Comparison of ENCODE assay signal across 8 mouse cellular contexts in the genomic region with DNA sequence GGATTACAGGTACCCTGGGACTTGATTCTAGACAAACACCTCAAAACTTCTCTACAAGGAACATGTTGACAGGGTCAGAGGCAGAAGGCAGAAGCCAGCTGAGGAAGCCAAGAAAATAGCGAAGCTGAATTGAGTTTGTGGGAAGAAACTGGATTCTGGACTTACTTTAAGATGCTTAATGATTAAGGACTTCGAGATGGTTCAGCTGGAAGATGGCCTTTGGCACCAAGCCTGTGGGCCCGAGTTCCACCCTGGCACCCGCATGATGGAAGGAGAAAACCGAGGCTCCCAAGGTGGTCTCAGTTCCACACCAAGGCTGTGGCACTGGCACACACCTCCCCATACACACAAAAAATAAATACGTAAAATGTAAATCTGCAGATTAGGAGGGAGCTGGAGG. TPM values are rescaled to one million over a fixed set of nuclear protein-coding genes. Genes with fewer than 3 reads are reported as not detected.
A peak's percentile ranks its signal among the peaks of the same experiment; 100 is the strongest.
DNase-seq lines count a peak whose midpoint lies in the region; ATAC-seq and TF ChIP-seq lines count a peak whose summit lies in the region.

No protein-coding gene starts in this region.

- peak overlapping the region; percentile 45; the same call in 1 of the 2 replicates for H3K4me2 ChIP-seq in midbrain, embryonic 11.5 days
- no peak overlapping the region for H3K4me2 ChIP-seq in midbrain, postnatal 0 days (ENCODE audit: low read depth, low read length, poor library complexity, severe bottlenecking)
- H3K4me2 ChIP-seq in heart, embryonic 14.5 days (ENCODE audit: low read length), result peak overlapping the region; percentile 68
- H3K4me2 ChIP-seq in stomach, embryonic 14.5 days (replicated peaks; ENCODE audit: low read depth, low read length), result peak overlapping the region; percentile 59

- TF ChIP-seq CTCF in midbrain, postnatal 0 days (IDR thresholded peaks at IDR 0.05), result no peak

- H3K4me3 ChIP-seq in midbrain, embryonic 11.5 days (ENCODE audit: low read depth, low read length), result 0 out of 2 replicates have a peak overlapping the region, but pooled peaks have one; percentile 4
- H3K4me3 ChIP-seq in midbrain, postnatal 0 days (ENCODE audit: low read depth, low read length), result no peak overlapping the region
- H3K4me3 ChIP-seq in heart, embryonic 14.5 days (ENCODE audit: control insufficient read depth in 1 of 2, insufficient read depth in 1 of 2, low read depth in 1 of 2, low read length in 2 of 2), result peak overlapping the region; percentile 1 to 23; a peak in 2 of 4 replicates
- H3K4me3 ChIP-seq in stomach, embryonic 14.5 days (ENCODE audit: low read depth, low read length), result no peak overlapping the region

- 39% methylated on average over 6 of the region's 6 CpGs for WGBS in midbrain, embryonic 11.5 days
- WGBS in midbrain, postnatal 0 days, result 54% methylated on average over 6 of the region's 6 CpGs
- 28% methylated on average over 6 of the region's 6 CpGs for WGBS in heart, embryonic 14.5 days
- WGBS in stomach, embryonic 14.5 days, result 19% methylated on average over 6 of the region's 6 CpGs

- peaks cover 7% of the 10 kb centered on the region for H3K9me3 ChIP-seq in midbrain, embryonic 11.5 days (ENCODE audit: control insufficient read depth, low read length)
- no peaks in the 10 kb centered on the region for H3K9me3 ChIP-seq in midbrain, postnatal 0 days (ENCODE audit: low read length)
- peaks cover 11% of the 10 kb centered on the region for H3K9me3 ChIP-seq in heart, embryonic 14.5 days (ENCODE audit: control insufficient read depth, low read length)
- peaks cover 7% of the 10 kb centered on the region for H3K9me3 ChIP-seq in stomach, embryonic 14.5 days (ENCODE audit: control insufficient read depth, low read depth, low read length)

- peaks cover 7% of the 10 kb centered on the region; the same call in 1 of the 2 replicates for H3K36me3 ChIP-seq in midbrain, embryonic 11.5 days (ENCODE audit: control insufficient read depth, insufficient read depth, low read length)
- H3K36me3 ChIP-seq in midbrain, postnatal 0 days (ENCODE audit: insufficient read depth, low read length), result peaks cover 13% of the 10 kb centered on the region
- H3K36me3 ChIP-seq in heart, embryonic 14.5 days (ENCODE audit: control insufficient read depth, insufficient read depth, low read length), result peaks cover 34% of the 10 kb centered on the region
- H3K36me3 ChIP-seq in stomach, embryonic 14.5 days (ENCODE audit: control insufficient read depth, insufficient read depth, low read length), result peaks cover 21% of the 10 kb centered on the region

- H3K4me1 ChIP-seq in midbrain, embryonic 11.5 days (ENCODE audit: control insufficient read depth, insufficient read depth, low read length), result peaks cover 21% of the 10 kb centered on the region
- H3K4me1 ChIP-seq in midbrain, postnatal 0 days (ENCODE audit: insufficient read depth, low read length), result no peaks in the 10 kb centered on the region
- peaks cover 21 to 27% of the 10 kb centered on the region in 2 experiments for H3K4me1 ChIP-seq in heart, embryonic 14.5 days (ENCODE audit: control insufficient read depth in 2 of 2, insufficient read depth in 2 of 2, low read length in 2 of 2)
- peaks cover 20% of the 10 kb centered on the region; the same call in 1 of the 2 replicates for H3K4me1 ChIP-seq in stomach, embryonic 14.5 days (ENCODE audit: control insufficient read depth, insufficient read depth, low read length)

- DNase-seq in midbrain, embryonic 11.5 days (ENCODE audit: low spot score, missing footprints), result no peak
- DNase-seq in midbrain, postnatal 0 days (ENCODE audit: low spot score), result no peak
- peak; percentile 67 to 76 for DNase-seq in kidney, postnatal 4 days
- DNase-seq in spleen, postnatal 10 days (ENCODE audit: low spot score in 2 of 2), result no peak

- ATAC-seq in midbrain, embryonic 11.5 days (ENCODE audit: low FRiP score), result no peak
- ATAC-seq in midbrain, postnatal 0 days (ENCODE audit: low FRiP score), result no peak
- no peak for ATAC-seq in heart, embryonic 14.5 days (ENCODE audit: insufficient number of reproducible peaks, insufficient read depth, low FRiP score, low read depth)
- no peak for ATAC-seq in stomach, embryonic 14.5 days (ENCODE audit: insufficient number of reproducible peaks, insufficient read depth, low FRiP score, low read depth)
- no peak for ATAC-seq in erythroid progenitor cell, adult 5-6 weeks (replicated peaks; ENCODE audit: low FRiP score, poor library complexity, severe bottlenecking)
- ATAC-seq in inflammation-experienced regulatory T-cells, adult 6 months, result no peak

- H3K27me3 ChIP-seq in midbrain, embryonic 11.5 days (ENCODE audit: control insufficient read depth, insufficient read depth, low read length), result peaks cover 50% of the 10 kb centered on the region
- H3K27me3 ChIP-seq in midbrain, postnatal 0 days (ENCODE audit: insufficient read depth, low read length), result 0 out of 2 replicates have a peak, but pooled peaks cover 8% of the 10 kb centered on the region
- peaks cover 18% of the 10 kb centered on the region for H3K27me3 ChIP-seq in heart, embryonic 14.5 days (ENCODE audit: control insufficient read depth, insufficient read depth, low read length)
- H3K27me3 ChIP-seq in stomach, embryonic 14.5 days (ENCODE audit: control insufficient read depth, insufficient read depth, low read length), result no peaks in the 10 kb centered on the region

- peak overlapping the region; percentile 27 for H3K9ac ChIP-seq in midbrain, embryonic 11.5 days (ENCODE audit: low read length)
- no peak overlapping the region for H3K9ac ChIP-seq in midbrain, postnatal 0 days (replicated peaks; ENCODE audit: low read length, poor library complexity, severe bottlenecking)
- peak overlapping the region; percentile 64 for H3K9ac ChIP-seq in heart, embryonic 14.5 days (ENCODE audit: low read length)
- no peak overlapping the region for H3K9ac ChIP-seq in stomach, embryonic 14.5 days (replicated peaks; ENCODE audit: low read depth, low read length)

- H3K27ac ChIP-seq in midbrain, embryonic 11.5 days (ENCODE audit: low read depth, low read length), result no peak overlapping the region
- no peak overlapping the region for H3K27ac ChIP-seq in midbrain, postnatal 0 days (ENCODE audit: low read depth, low read length)
- peak overlapping the region; percentile 81 to 87 for H3K27ac ChIP-seq in heart, embryonic 14.5 days (replicated peaks in 1 of 2; ENCODE audit: control insufficient read depth in 1 of 2, insufficient read depth in 1 of 2, low read depth in 2 of 2, low read length in 2 of 2)
- peak overlapping the region; percentile 95 for H3K27ac ChIP-seq in stomach, embryonic 14.5 days (ENCODE audit: low read length)

RNA-seq across cellular contexts. Expression of a gene that starts 1.1 kb away (rescaled TPM):
- 9.7 and 10.2 TPM in 2 replicates for polyA plus RNA-seq in midbrain, embryonic 11.5 days (2014; fragmentation: Nextera tagmentation; extraction: Ambion mirVana)
- 1.9 and 5.2 TPM in 2 replicates for total RNA-seq in midbrain, postnatal 0 days (2014; rRNA removed)
- 12.3 and 15.9 TPM in 2 replicates for polyA plus RNA-seq in midbrain, postnatal 0 days (2015; fragmentation: Nextera tagmentation; extraction: Ambion mirVana)
- 4.2 and 6.9 TPM in 2 replicates for polyA plus RNA-seq in heart, embryonic 14.5 days (2014; fragmentation: Nextera tagmentation; extraction: Ambion mirVana)
- 12.8 and 12.9 TPM in 2 replicates for polyA plus RNA-seq in stomach, embryonic 14.5 days (2014; fragmentation: Nextera tagmentation; extraction: Ambion mirVana)
- total RNA-seq in erythroid progenitor cell, adult 5-6 weeks (2015; ENCODE audit: low replicate concordance), result not detected in 2 replicates
- total RNA-seq in erythroid progenitor cell, adult 5-6 weeks (2017; ENCODE audit: low replicate concordance), result not detected in 2 replicates
- not detected for polyA plus RNA-seq in inflammation-experienced regulatory T-cells, adult 6 months (2017; shearing (Covaris generic))

RNA-seq across cellular contexts. Expression of a gene that starts 15.4 kb away (rescaled TPM):
- polyA plus RNA-seq in midbrain, embryonic 11.5 days (2014; fragmentation: Nextera tagmentation; extraction: Ambion mirVana), result 4.8 and 5.3 TPM in 2 replicates
- total RNA-seq in midbrain, postnatal 0 days (2014; rRNA removed), result 86.0 and 107 TPM in 2 replicates
- polyA plus RNA-seq in midbrain, postnatal 0 days (2015; fragmentation: Nextera tagmentation; extraction: Ambion mirVana), result 7.5 and 7.7 TPM in 2 replicates
- 13.2 and 13.8 TPM in 2 replicates for polyA plus RNA-seq in heart, embryonic 14.5 days (2014; fragmentation: Nextera tagmentation; extraction: Ambion mirVana)
- polyA plus RNA-seq in stomach, embryonic 14.5 days (2014; fragmentation: Nextera tagmentation; extraction: Ambion mirVana), result 5.5 and 6.1 TPM in 2 replicates
- not detected in 2 replicates for total RNA-seq in erythroid progenitor cell, adult 5-6 weeks (2015; ENCODE audit: low replicate concordance)
- not detected in 2 replicates for total RNA-seq in erythroid progenitor cell, adult 5-6 weeks (2017; ENCODE audit: low replicate concordance)
- polyA plus RNA-seq in inflammation-experienced regulatory T-cells, adult 6 months (2017; shearing (Covaris generic)), result not detected

RNA-seq across cellular contexts. Expression of a gene that starts 15.8 kb away (rescaled TPM):
- polyA plus RNA-seq in midbrain, embryonic 11.5 days (2014; fragmentation: Nextera tagmentation; extraction: Ambion mirVana), result 0.94 and 1.2 TPM in 2 replicates
- 0.11 and 0.14 TPM in 2 replicates for total RNA-seq in midbrain, postnatal 0 days (2014; rRNA removed)
- polyA plus RNA-seq in midbrain, postnatal 0 days (2015; fragmentation: Nextera tagmentation; extraction: Ambion mirVana), result 0.11 TPM in 1 of 2 replicates, not detected in the other
- 0.38 and 0.57 TPM in 2 replicates for polyA plus RNA-seq in heart, embryonic 14.5 days (2014; fragmentation: Nextera tagmentation; extraction: Ambion mirVana)
- 1.5 and 2.0 TPM in 2 replicates for polyA plus RNA-seq in stomach, embryonic 14.5 days (2014; fragmentation: Nextera tagmentation; extraction: Ambion mirVana)
- 0.36 and 6.7 TPM in 2 replicates for total RNA-seq in erythroid progenitor cell, adult 5-6 weeks (2015; ENCODE audit: low replicate concordance)
- 1.9 and 2.0 TPM in 2 replicates for total RNA-seq in erythroid progenitor cell, adult 5-6 weeks (2017; ENCODE audit: low replicate concordance)
- polyA plus RNA-seq in inflammation-experienced regulatory T-cells, adult 6 months (2017; shearing (Covaris generic)), result 1 to 10 TPM; 4.3 to 8.2 (median 7.1) TPM

RNA-seq across cellular contexts. Expression of a gene that starts 33.4 kb away (rescaled TPM):
- polyA plus RNA-seq in midbrain, embryonic 11.5 days (2014; fragmentation: Nextera tagmentation; extraction: Ambion mirVana), result 284 and 295 TPM in 2 replicates
- 1,835 and 1,985 TPM in 2 replicates for total RNA-seq in midbrain, postnatal 0 days (2014; rRNA removed)
- polyA plus RNA-seq in midbrain, postnatal 0 days (2015; fragmentation: Nextera tagmentation; extraction: Ambion mirVana), result 467 and 471 TPM in 2 replicates
- polyA plus RNA-seq in heart, embryonic 14.5 days (2014; fragmentation: Nextera tagmentation; extraction: Ambion mirVana), result 119 and 152 TPM in 2 replicates
- 148 and 161 TPM in 2 replicates for polyA plus RNA-seq in stomach, embryonic 14.5 days (2014; fragmentation: Nextera tagmentation; extraction: Ambion mirVana)
- total RNA-seq in erythroid progenitor cell, adult 5-6 weeks (2015; ENCODE audit: low replicate concordance), result 131 and 141 TPM in 2 replicates
- total RNA-seq in erythroid progenitor cell, adult 5-6 weeks (2017; ENCODE audit: low replicate concordance), result 258 and 325 TPM in 2 replicates
- 100 to 1,000 TPM in 2 of 3 experiments, 10 to 100 TPM in 1; 51.8 to 255 (median 105) TPM for polyA plus RNA-seq in inflammation-experienced regulatory T-cells, adult 6 months (2017; shearing (Covaris generic))

RNA-seq across cellular contexts. Expression of a gene that starts 47.8 kb away (rescaled TPM):
- polyA plus RNA-seq in midbrain, embryonic 11.5 days (2014; fragmentation: Nextera tagmentation; extraction: Ambion mirVana), result 9.2 and 10.3 TPM in 2 replicates
- 3.2 and 4.9 TPM in 2 replicates for total RNA-seq in midbrain, postnatal 0 days (2014; rRNA removed)
- 3.9 TPM in 2 replicates for polyA plus RNA-seq in midbrain, postnatal 0 days (2015; fragmentation: Nextera tagmentation; extraction: Ambion mirVana)
- polyA plus RNA-seq in heart, embryonic 14.5 days (2014; fragmentation: Nextera tagmentation; extraction: Ambion mirVana), result 11.2 and 12.5 TPM in 2 replicates
- polyA plus RNA-seq in stomach, embryonic 14.5 days (2014; fragmentation: Nextera tagmentation; extraction: Ambion mirVana), result 14.2 and 14.6 TPM in 2 replicates
- 8.3 and 18.4 TPM in 2 replicates for total RNA-seq in erythroid progenitor cell, adult 5-6 weeks (2015; ENCODE audit: low replicate concordance)
- 3.8 and 4.9 TPM in 2 replicates for total RNA-seq in erythroid progenitor cell, adult 5-6 weeks (2017; ENCODE audit: low replicate concordance)
- polyA plus RNA-seq in inflammation-experienced regulatory T-cells, adult 6 months (2017; shearing (Covaris generic)), result 10 to 100 TPM; 38.3 to 51.4 (median 47.1) TPM

Comparison
In these comparisons a context has a peak if more than half of its experiments do, and no peak if none do; other contexts are left out.
1. H3K4me3 ChIP-seq: peak in midbrain, embryonic 11.5 days (single experiment) and heart, embryonic 14.5 days (2 of 2); none in midbrain, postnatal 0 days (single experiment) and stomach, embryonic 14.5 days (single experiment).
2. H3K9ac ChIP-seq: peak in midbrain, embryonic 11.5 days (single experiment) and heart, embryonic 14.5 days (single experiment); none in midbrain, postnatal 0 days (single experiment) and stomach, embryonic 14.5 days (single experiment).
3. DNase-seq: peak in kidney, postnatal 4 days (2 of 2); none in midbrain, embryonic 11.5 days (single experiment), midbrain, postnatal 0 days (single experiment) and spleen, postnatal 10 days (0 of 2).
4. H3K27ac ChIP-seq: peak in heart, embryonic 14.5 days (2 of 2) and stomach, embryonic 14.5 days (single experiment); none in midbrain, embryonic 11.5 days (single experiment) and midbrain, postnatal 0 days (single experiment).